1 mouse cellular context compared by ENCODE assay signal in the genomic region with DNA sequence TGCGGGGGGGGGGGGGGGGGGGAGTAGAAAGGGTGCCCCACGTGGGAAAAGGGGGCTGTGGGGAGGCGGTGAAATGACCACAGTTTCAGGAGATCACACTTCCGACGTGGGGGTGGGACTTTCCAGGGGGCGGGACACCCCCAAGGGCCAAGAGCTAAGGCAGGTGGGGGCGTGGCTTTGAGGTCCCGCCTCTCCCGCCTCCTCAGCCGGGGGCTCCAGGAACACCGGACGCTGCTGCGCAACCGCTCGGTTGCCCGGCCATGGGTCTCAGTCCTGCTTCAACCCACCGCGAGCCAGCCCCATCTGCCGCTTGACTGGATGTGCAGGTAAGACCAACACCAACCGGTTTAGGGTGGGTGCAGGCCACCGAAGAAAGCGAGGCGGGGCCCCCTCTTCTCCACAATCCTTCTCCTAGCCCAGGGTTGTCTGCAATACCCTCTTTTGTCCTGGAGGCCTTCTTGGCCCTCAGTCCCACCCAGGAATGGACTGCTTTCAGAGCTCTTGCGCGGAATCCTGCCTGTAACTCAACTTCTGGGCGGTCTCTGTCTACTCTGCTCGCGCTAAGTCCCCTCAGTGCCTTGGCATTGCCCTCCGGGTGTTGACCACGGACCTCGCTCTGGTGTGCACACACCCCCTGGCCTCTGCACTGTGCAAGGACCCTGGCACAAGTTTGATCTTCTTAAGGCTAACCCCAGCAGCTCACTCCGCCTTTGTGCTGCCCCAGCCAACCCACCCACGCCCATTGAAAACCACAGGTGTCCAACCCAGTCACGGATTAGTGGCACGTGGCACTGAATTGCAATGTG.
TF ChIP-seq lines count a peak whose summit lies in the region.

A gene (plus strand): TSS at position 44 of the 806 bp plus-strand sequence.

TF ChIP-seq in CH12.LX, 34 proteins besides CTCF, POLR2A, EP300 and RAD21 (continued from another document):
- peak; percentile 53; the same call in 1 of the 2 replicates for TF ChIP-seq SIN3A (IDR thresholded peaks at IDR 0.05; ENCODE audit: low read length)
- no peak for TF ChIP-seq USF2 (conservative IDR thresholded peaks at IDR 0.05; ENCODE audit: low read depth, low read length)
- TF ChIP-seq NRF1 (IDR thresholded peaks at IDR 0.05; ENCODE audit: low read depth, low read length) = peak; percentile 69
